Mouse (Mus musculus): ENCODE results near the gene H2afy2. TPM values are rescaled to one million over a fixed set of nuclear protein-coding genes. Genes with fewer than 3 reads are reported as not detected.

The H2afy2 gene
- total RNA-seq, 2 experiments from 2014 or later = 2.0 to 2.2 TPM

DNA sequence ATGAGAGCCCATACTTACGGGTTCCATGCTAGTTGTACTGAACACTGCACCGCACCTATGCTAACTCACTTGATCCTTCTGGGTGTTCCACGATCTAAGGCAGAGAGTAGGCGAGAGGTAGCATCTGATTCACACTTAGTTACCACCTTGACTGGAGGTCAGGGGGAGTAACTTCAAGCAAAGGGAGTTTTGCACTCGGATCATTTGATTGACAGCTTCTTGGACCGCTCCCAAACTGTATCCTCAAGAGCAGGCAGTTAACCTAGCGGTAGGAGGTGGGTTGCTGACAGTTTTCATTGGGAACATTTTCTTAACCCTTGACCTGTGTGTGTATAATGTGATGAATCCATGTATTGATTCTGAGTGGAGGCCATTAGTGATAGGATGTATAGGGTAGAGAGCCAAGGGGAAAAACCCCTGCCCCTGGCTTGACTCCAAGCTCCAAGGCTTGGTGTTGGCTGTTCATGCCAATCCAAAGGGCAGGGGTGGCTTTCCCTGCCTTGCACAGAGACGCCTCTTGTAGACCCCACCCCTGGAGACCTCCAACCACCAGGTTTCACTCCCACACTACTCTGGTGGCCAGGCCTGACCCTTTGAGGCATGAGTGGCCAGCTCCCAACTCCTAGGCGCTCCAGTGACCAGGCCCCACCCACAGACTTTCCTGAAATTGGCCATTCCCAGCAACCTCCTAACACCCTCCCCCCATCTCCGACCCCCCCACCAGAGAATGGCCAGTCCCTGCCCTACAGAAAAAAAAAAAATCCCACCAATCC is 3.8 kb upstream of the H2afy2 start:
- ATAC-seq (replicated peaks; ENCODE audit: poor library complexity) = no peak

- no peak for ATAC-seq (replicated peaks; ENCODE audit: poor library complexity)
These were observed 467 bp upstream of the H2afy2 start for GRCm38 (mm10) chr10:61784414-61784813.

DNA sequence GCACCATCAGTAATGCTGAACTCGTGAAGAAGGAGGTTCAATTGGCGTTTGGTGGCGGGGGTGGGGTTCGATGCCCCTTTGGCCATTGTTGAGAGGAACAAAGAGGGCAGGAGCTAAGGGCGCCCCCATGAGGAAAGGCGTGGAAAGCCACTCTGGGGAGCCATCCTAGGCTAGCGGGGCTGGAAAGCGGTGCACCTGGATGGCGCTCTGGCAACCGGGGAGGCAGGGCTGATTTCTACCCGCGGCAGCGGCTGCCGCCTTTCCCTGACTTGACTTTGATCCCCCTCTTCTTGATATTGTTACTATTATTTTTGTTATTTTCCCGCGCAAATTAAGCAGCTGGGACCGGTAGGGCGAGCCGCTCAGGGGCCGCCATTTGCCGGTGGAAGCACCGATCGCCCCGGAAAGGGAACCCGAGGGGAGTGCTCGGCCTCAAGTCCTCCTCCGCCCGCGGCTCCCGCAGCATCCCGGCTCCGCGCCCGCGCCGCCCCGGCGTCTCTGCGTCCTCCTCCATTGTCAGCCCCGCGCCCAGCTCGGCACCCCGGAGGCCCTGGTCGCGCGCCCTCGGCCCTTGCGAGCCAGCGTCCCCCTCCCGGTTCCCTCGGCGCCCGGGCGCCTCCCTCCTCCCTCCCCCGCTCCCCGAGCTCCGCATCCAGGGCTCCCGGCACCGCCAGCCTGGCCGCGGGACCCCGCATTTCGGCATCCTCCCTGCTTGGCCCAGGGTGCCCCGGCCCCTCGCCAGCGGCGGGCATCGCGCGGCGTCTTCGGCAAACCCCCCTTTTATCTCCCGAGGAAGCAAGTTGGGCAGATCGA is 942 bp downstream of the H2afy2 start:
- 0 out of 2 replicates have a peak, but pooled peaks have one; percentile 20 for ATAC-seq (replicated peaks; ENCODE audit: poor library complexity)

- ATAC-seq (replicated peaks; ENCODE audit: poor library complexity) = no peak
These were observed 2.4 kb downstream of the H2afy2 start for GRCm38 (mm10) chr10:61781461-61782128.

GRCm38 (mm10) chr10:61766806-61767205 is 17.1 kb downstream of the H2afy2 start:
- no peak for ATAC-seq (replicated peaks; ENCODE audit: poor library complexity)

- no peak for ATAC-seq (replicated peaks; ENCODE audit: poor library complexity)
These were observed 18.4 kb downstream of the H2afy2 start for GRCm38 (mm10) chr10:61765558-61765957.

DNA sequence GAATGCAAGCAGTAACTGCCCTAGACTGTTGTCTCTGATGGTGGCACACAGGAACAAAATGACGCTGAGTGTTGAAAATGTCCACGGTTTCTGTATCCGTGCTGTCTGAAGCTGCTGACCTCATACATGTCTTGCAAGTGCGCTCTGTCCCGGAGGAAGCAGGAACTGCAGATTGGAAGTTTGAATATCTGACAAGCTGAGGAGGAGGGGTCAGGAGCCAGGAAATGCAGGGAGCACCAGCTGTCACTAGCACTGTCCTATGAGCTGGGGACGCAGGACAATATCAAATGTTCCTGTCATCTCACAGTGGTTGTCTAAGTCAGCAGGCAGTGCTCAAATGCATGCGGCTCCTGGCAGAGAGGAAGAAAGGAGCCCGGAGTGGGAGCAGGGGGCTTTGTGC is 19.3 kb downstream of the H2afy2 start:
- ATAC-seq (replicated peaks; ENCODE audit: poor library complexity) = no peak

GRCm38 (mm10) chr10:61759869-61760268 is 24.1 kb downstream of the H2afy2 start:
- ATAC-seq (replicated peaks; ENCODE audit: poor library complexity) = no peak

DNA sequence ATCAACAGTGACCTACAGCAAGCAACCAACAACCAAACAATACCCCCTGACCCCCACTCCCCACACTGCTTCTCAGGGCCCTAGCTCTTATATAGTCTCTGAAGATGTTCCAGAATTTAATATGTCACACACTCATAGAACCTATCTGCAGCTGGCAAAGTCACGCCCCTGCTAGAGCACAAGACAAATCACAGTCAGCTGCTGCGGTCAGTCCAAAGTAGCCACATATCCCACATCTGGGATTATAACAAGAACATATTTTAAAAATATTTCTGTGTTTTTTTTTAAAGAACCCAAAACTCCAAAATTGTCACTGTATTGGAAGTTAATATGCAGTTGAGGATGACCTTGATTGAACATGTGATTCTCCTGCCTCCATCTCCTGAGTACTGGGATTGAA is 25.0 kb downstream of the H2afy2 start:
- no peak for ATAC-seq (replicated peaks; ENCODE audit: poor library complexity)

- ATAC-seq (replicated peaks; ENCODE audit: poor library complexity) = no peak
These were observed 26.9 kb downstream of the H2afy2 start for GRCm38 (mm10) chr10:61757022-61757421.

- no peak for ATAC-seq (replicated peaks; ENCODE audit: poor library complexity)
These were observed 30.9 kb downstream of the H2afy2 start for GRCm38 (mm10) chr10:61753071-61753470.

GRCm38 (mm10) chr10:61751534-61752219 is 32.3 kb downstream of the H2afy2 start:
- ATAC-seq (replicated peaks; ENCODE audit: poor library complexity) = peak; percentile 72

DNA sequence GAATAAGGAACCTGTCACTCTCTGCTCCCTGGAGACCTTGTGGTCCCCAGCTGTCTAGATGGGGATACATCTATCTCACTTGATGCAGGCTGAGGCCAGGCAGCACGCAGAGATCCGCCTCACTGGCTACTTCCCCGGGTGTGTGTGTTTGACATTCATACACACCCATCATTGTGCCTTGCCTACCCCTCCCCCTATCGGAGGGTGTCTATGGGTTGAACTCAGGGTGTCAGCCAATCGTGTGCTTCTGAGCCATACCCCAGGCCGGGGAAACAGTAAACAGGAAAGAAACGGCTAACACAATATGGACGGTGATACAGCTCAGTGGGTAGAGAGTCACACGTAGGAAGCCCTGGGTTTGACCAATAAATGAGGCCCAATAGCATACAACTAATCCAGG is 33.9 kb downstream of the H2afy2 start:
- no peak for ATAC-seq (replicated peaks; ENCODE audit: poor library complexity)

GRCm38 (mm10) chr10:61747302-61747701 is 36.6 kb downstream of the H2afy2 start:
- no peak for ATAC-seq (replicated peaks; ENCODE audit: poor library complexity)

DNA sequence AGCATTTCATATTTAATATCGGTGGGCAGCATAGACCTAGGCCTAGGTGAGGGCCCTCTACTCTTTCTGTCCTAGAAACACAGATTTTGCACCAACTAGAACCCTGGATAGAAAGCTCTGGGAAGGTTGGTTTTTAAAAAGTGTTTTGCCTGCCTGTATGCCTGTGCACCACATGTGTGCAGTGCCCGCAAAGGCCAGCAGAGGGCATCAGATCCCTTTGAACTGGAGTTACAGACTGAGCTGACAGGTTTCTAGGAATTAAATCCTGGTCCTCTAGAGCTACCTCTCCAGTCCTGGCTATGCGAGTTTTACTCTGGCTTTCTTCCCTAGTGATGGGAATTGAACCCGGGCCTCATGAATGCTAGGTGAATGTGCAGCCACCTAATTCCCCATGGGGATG is 38.8 kb downstream of the H2afy2 start:
- 0 out of 2 replicates have a peak, but pooled peaks have one; percentile 20 for ATAC-seq (replicated peaks; ENCODE audit: poor library complexity)

GRCm38 (mm10) chr10:61742336-61742735 is 41.6 kb downstream of the H2afy2 start:
- no peak for ATAC-seq (replicated peaks; ENCODE audit: poor library complexity)

DNA sequence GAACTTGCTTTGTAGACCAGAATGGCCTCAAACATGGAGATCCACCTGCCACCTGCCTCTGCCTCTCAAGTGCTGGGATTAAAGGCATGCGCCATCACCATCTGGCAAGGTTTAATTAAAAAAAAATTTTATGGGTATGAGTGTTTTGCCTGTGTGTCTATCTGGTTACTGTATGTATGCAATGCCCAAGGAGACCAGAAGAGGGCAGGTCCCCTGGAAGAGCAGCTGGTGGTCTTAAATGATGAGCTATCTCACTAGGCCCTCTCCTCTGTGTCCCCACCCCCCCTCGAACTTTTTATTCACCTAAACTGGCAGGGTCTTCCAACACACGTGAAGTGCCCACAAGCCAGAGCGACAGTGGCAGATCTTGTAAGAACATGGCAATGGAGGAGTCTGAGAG is 42.1 kb downstream of the H2afy2 start:
- no peak for ATAC-seq (replicated peaks; ENCODE audit: poor library complexity)

DNA sequence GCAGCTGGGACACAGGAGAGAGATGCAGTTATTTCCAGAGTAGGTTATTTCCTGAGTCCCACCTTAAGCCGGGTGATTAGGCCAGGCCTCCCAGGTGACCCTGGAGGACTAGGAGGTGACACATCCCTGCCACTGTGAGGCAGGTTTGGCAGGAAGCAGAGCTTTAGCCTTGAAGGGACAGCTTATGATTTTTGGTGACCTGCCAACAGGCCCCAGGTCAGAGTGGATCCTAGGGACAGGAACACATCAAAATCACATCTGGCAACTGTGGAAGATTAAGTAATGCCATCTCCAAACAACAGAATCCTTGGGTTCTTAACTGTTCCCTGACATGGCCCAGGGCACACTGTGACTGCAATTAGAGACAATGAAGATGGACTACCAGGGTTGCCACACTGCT is 42.6 kb downstream of the H2afy2 start:
- no peak for ATAC-seq (replicated peaks; ENCODE audit: poor library complexity)

DNA sequence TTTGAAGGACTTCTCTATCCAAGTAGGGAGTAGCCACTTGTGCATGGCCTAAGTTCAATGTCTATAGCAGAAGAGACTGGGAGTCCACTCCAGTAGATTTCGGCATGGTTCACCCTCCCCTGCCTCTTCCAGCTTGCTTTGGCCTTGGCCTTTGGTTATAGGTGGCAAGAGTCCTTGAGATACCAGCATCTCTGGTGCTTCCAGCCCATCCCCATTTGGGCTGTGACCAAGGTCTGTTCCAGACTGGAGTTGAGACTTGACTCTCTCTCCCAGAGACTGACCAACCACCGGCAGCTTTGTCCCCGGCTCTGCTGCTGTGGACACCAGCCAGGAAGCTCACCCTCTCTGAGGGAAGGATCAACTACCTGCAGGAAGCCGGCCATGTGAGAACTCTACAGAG is 45.8 kb downstream of the H2afy2 start:
- ATAC-seq (replicated peaks; ENCODE audit: poor library complexity) = no peak

- no peak for ATAC-seq (replicated peaks; ENCODE audit: poor library complexity)
These were observed 46.4 kb downstream of the H2afy2 start for GRCm38 (mm10) chr10:61737537-61737936.

DNA sequence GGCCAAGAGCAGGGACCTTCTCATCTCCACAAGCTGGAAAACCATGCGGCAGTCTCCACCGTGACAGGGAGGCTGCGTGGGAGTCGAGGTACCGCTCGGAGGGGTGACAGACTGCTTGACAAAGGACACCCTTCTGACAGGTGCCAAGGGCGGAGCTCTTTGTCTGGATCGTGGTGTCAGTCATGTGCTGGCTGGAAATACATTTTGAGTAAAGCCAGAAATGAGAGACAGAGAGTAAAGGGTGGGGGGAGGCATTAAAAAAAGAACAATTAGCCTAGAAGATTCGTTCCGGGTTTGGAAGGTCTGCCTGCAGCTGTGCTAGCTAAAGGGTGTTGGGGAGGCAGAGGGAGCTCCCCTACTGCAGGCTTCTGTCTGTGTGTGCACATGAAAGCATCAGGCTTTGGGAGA is 47.3 kb downstream of the H2afy2 start:
- ATAC-seq (replicated peaks; ENCODE audit: poor library complexity) = no peak
